Comparison of ENCODE assay signal across 24 mouse cellular contexts in the genomic region with DNA sequence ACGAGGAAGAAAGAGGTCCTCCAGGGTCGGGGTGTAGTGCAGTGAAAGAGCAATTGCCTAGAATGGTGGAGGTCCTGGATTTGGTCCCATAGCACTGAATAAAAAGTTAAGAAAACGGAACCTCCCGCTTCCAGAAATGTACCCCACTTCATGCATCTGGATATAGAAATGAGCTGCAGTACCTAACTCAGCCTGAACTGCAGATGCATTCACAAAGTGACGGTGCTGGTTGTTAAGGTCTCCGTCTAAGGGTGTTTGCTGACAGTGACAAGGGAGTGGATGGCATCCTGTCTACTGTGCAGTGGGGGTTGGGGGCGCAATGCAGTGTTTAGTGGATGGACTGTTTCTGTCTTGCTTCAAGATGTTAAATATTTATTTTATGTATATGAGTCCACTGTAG. TPM values are rescaled to one million over a fixed set of nuclear protein-coding genes. Genes with fewer than 3 reads are reported as not detected.
DNase-seq lines count a peak whose midpoint lies in the region; ATAC-seq and TF ChIP-seq lines count a peak whose summit lies in the region.
"Had no signal": no experiment of that assay in that cellular context is flagged by ENCODE, and none has a peak within 500 bp of the region (broad histone marks: within the 10 kb centered on the region; RNA-seq: fewer than 3 reads in every experiment).

No protein-coding gene starts in this region.

- ATAC-seq in forebrain, postnatal 0 days, result peak; percentile 38; the same call in 1 of the 2 replicates
- no peak for ATAC-seq in lung, postnatal 0 days
- ATAC-seq: CD4-positive, CD25-positive, alpha-beta regulatory T cell, adult 4 months; forebrain, embryonic 15.5 days had no signal

- H3K4me2 ChIP-seq in forebrain, postnatal 0 days (ENCODE audit: low read depth), result no peak overlapping the region
- H3K4me2 ChIP-seq in lung, postnatal 0 days (replicated peaks; ENCODE audit: low read depth, low read length), result no peak overlapping the region
- H3K4me2 ChIP-seq: embryonic facial prominence, embryonic 15.5 days; forebrain, embryonic 15.5 days; hindbrain, embryonic 12.5 days had no signal

- TF ChIP-seq CTCF in forebrain, postnatal 0 days (IDR thresholded peaks at IDR 0.05; ENCODE audit: low read depth), result peak; percentile 51; the same call in 1 of the 2 replicates
- peak; percentile 18; the same call in 1 of the 2 replicates for TF ChIP-seq CTCF in layer of hippocampus, adult 2 months (conservative IDR thresholded peaks at IDR 0.05)
- peak; percentile 38 for TF ChIP-seq CTCF in lung, postnatal 0 days (IDR thresholded peaks at IDR 0.05)

- H3K4me3 ChIP-seq in forebrain, postnatal 0 days (ENCODE audit: low read depth, low read length), result no peak overlapping the region
- no peak overlapping the region for H3K4me3 ChIP-seq in forebrain, embryonic 10.5 days
- H3K4me3 ChIP-seq in layer of hippocampus, adult 2 months, result no peak overlapping the region
- no peak overlapping the region for H3K4me3 ChIP-seq in lung, postnatal 0 days (ENCODE audit: low read depth, low read length)
- H3K4me3 ChIP-seq: embryonic facial prominence, embryonic 15.5 days; erythroblast, embryonic 14.5 days; forebrain, embryonic 15.5 days; heart, embryonic 10.5 days; hindbrain, embryonic 12.5 days had no signal

- H3K4me1 ChIP-seq in forebrain, postnatal 0 days (ENCODE audit: insufficient read depth), result no peaks in the 10 kb centered on the region
- H3K4me1 ChIP-seq in forebrain, embryonic 10.5 days, result peaks cover 9% of the 10 kb centered on the region
- H3K4me1 ChIP-seq in lung, postnatal 0 days (ENCODE audit: insufficient read depth, low read depth, low read length), result no peaks in the 10 kb centered on the region

- H3K9me3 ChIP-seq in forebrain, postnatal 0 days (ENCODE audit: low read length), result no peaks in the 10 kb centered on the region
- H3K9me3 ChIP-seq in forebrain, embryonic 10.5 days, result no peaks in the 10 kb centered on the region
- H3K9me3 ChIP-seq in lung, postnatal 0 days (ENCODE audit: low read length), result no peaks in the 10 kb centered on the region
- H3K9me3 ChIP-seq: embryonic facial prominence, embryonic 15.5 days; forebrain, embryonic 15.5 days; G1E; heart, embryonic 10.5 days; hindbrain, embryonic 12.5 days had no signal

- DNase-seq in forebrain, postnatal 0 days, result no peak
- DNase-seq in forebrain, embryonic 10.5 days (ENCODE audit: extremely low spot score, low spot score), result no peak
- DNase-seq in layer of hippocampus, adult 2 months (ENCODE audit: low spot score in 2 of 2), result no peak
- no peak for DNase-seq in layer of hippocampus, adult 9-10 months (ENCODE audit: low spot score)
- no peak for DNase-seq in lung, postnatal 0 days (ENCODE audit: low spot score)
- no peak for DNase-seq in lung, postnatal 10 days
- DNase-seq in right cerebral cortex, postnatal 4 days, result no peak
- DNase-seq: adrenal gland, postnatal 10 days; B cell, adult 2 months; cerebellum, adult 11 months; cerebellum, adult 8-10 months; cerebellum, postnatal 14 days; embryo, embryonic 11 days; gastrocnemius, postnatal 10 days; heart, adult 18-20 months; heart, postnatal 10 days; heart, postnatal 4 days had no signal

- H3K27me3 ChIP-seq in forebrain, postnatal 0 days (ENCODE audit: insufficient read depth, low read length), result no peaks in the 10 kb centered on the region
- H3K27me3 ChIP-seq in forebrain, embryonic 10.5 days (ENCODE audit: poor library complexity, severe bottlenecking), result no peaks in the 10 kb centered on the region
- H3K27me3 ChIP-seq in lung, postnatal 0 days (replicated peaks; ENCODE audit: insufficient read depth, low read length), result no peaks in the 10 kb centered on the region
- H3K27me3 ChIP-seq: embryonic facial prominence, embryonic 15.5 days; forebrain, embryonic 15.5 days; hindbrain, embryonic 12.5 days had no signal

- no peak overlapping the region for H3K9ac ChIP-seq in forebrain, postnatal 0 days
- H3K9ac ChIP-seq in lung, postnatal 0 days (replicated peaks; ENCODE audit: low read depth), result no peak overlapping the region
- H3K9ac ChIP-seq: embryonic facial prominence, embryonic 15.5 days; forebrain, embryonic 15.5 days; hindbrain, embryonic 12.5 days had no signal

- no peaks in the 10 kb centered on the region for H3K36me3 ChIP-seq in forebrain, postnatal 0 days (ENCODE audit: insufficient read depth)
- H3K36me3 ChIP-seq in forebrain, embryonic 10.5 days (replicated peaks), result peaks cover 15% of the 10 kb centered on the region
- H3K36me3 ChIP-seq in lung, postnatal 0 days (ENCODE audit: insufficient read depth, low read length), result no peaks in the 10 kb centered on the region
- H3K36me3 ChIP-seq: embryonic facial prominence, embryonic 15.5 days; forebrain, embryonic 15.5 days; heart, embryonic 10.5 days had no signal

- 78% methylated on average over 7 of the region's 7 CpGs for WGBS in forebrain, postnatal 0 days
- 85% methylated on average over 7 of the region's 7 CpGs for whole genome bisulfite sequencing in forebrain, embryonic 10.5 days
- 62% methylated on average over 7 of the region's 7 CpGs for WGBS in lung, postnatal 0 days

- no peak for TF ChIP-seq EP300 in lung, postnatal 0 days (IDR thresholded peaks at IDR 0.05)

- H3K27ac ChIP-seq in forebrain, postnatal 0 days (ENCODE audit: low read depth, low read length), result no peak overlapping the region
- no peak overlapping the region for H3K27ac ChIP-seq in forebrain, embryonic 10.5 days
- H3K27ac ChIP-seq in layer of hippocampus, adult 2 months, result no peak overlapping the region
- H3K27ac ChIP-seq in lung, postnatal 0 days (ENCODE audit: low read length), result no peak overlapping the region
- H3K27ac ChIP-seq: embryonic facial prominence, embryonic 15.5 days; forebrain, embryonic 15.5 days; heart, embryonic 10.5 days; hindbrain, embryonic 12.5 days had no signal

RNA-seq across cellular contexts. Expression of a gene that starts 8.5 kb away (rescaled TPM):
- total RNA-seq in forebrain, postnatal 0 days (2014; rRNA removed), result 47.7 and 59.2 TPM in 2 replicates
- polyA plus RNA-seq in forebrain, postnatal 0 days (2015; fragmentation: Nextera tagmentation; extraction: Ambion mirVana), result 125 and 141 TPM in 2 replicates
- polyA plus RNA-seq in forebrain, embryonic 10.5 days (2016; fragmentation: Nextera tagmentation; extraction: Ambion mirVana), result 131 and 136 TPM in 2 replicates
- 100 to 1,000 TPM; 109 to 127 TPM for total RNA-seq in layer of hippocampus, adult 2 months (2021)
- polyA plus RNA-seq in lung, postnatal 0 days (2015; fragmentation: Nextera tagmentation; extraction: Ambion mirVana), result 126 and 142 TPM in 2 replicates

RNA-seq across cellular contexts. Expression of a gene that starts 8.7 kb away (rescaled TPM):
- total RNA-seq in forebrain, postnatal 0 days (2014; rRNA removed), result 21.1 and 28.9 TPM in 2 replicates
- 17.0 and 24.2 TPM in 2 replicates for polyA plus RNA-seq in forebrain, postnatal 0 days (2015; fragmentation: Nextera tagmentation; extraction: Ambion mirVana)
- polyA plus RNA-seq in forebrain, embryonic 10.5 days (2016; fragmentation: Nextera tagmentation; extraction: Ambion mirVana), result 47.3 and 54.6 TPM in 2 replicates
- 10 to 100 TPM; 43.6 to 45.0 TPM for total RNA-seq in layer of hippocampus, adult 2 months (2021)
- 16.3 and 16.5 TPM in 2 replicates for polyA plus RNA-seq in lung, postnatal 0 days (2015; fragmentation: Nextera tagmentation; extraction: Ambion mirVana)

RNA-seq across cellular contexts. Expression of a gene that starts 11.3 kb away (rescaled TPM):
- 2.0 and 2.4 TPM in 2 replicates for total RNA-seq in forebrain, postnatal 0 days (2014; rRNA removed)
- 6.8 and 7.7 TPM in 2 replicates for polyA plus RNA-seq in forebrain, postnatal 0 days (2015; fragmentation: Nextera tagmentation; extraction: Ambion mirVana)
- 23.3 and 23.4 TPM in 2 replicates for polyA plus RNA-seq in forebrain, embryonic 10.5 days (2016; fragmentation: Nextera tagmentation; extraction: Ambion mirVana)
- total RNA-seq in layer of hippocampus, adult 2 months (2021), result 1 to 10 TPM; 2.6 to 5.0 TPM
- polyA plus RNA-seq in lung, postnatal 0 days (2015; fragmentation: Nextera tagmentation; extraction: Ambion mirVana), result 96.5 and 101 TPM in 2 replicates

RNA-seq across cellular contexts. Expression of a gene that starts 17.6 kb away (rescaled TPM):
- total RNA-seq in forebrain, postnatal 0 days (2014; rRNA removed), result 356 and 381 TPM in 2 replicates
- 55.3 and 74.7 TPM in 2 replicates for polyA plus RNA-seq in forebrain, postnatal 0 days (2015; fragmentation: Nextera tagmentation; extraction: Ambion mirVana)
- 40.7 and 44.9 TPM in 2 replicates for polyA plus RNA-seq in forebrain, embryonic 10.5 days (2016; fragmentation: Nextera tagmentation; extraction: Ambion mirVana)
- total RNA-seq in layer of hippocampus, adult 2 months (2021), result 100 to 1,000 TPM; 541 to 561 TPM
- polyA plus RNA-seq in lung, postnatal 0 days (2015; fragmentation: Nextera tagmentation; extraction: Ambion mirVana), result 29.9 and 38.4 TPM in 2 replicates

RNA-seq across cellular contexts. Expression of a gene that starts 26.7 kb away (rescaled TPM):
- total RNA-seq in forebrain, postnatal 0 days (2014; rRNA removed), result 10.2 and 15.0 TPM in 2 replicates
- polyA plus RNA-seq in forebrain, postnatal 0 days (2015; fragmentation: Nextera tagmentation; extraction: Ambion mirVana), result 18.1 and 30.2 TPM in 2 replicates
- 31.7 TPM in 2 replicates for polyA plus RNA-seq in forebrain, embryonic 10.5 days (2016; fragmentation: Nextera tagmentation; extraction: Ambion mirVana)
- 10 to 100 TPM; 34.3 to 40.9 TPM for total RNA-seq in layer of hippocampus, adult 2 months (2021)
- polyA plus RNA-seq in lung, postnatal 0 days (2015; fragmentation: Nextera tagmentation; extraction: Ambion mirVana), result 29.4 and 34.9 TPM in 2 replicates
